Mouse (Mus musculus): ENCODE measurements around the gene Crabp2. TPM values are rescaled to one million over a fixed set of nuclear protein-coding genes. Genes with fewer than 3 reads are reported as not detected.

Crabp2 gene
- total and polyA plus RNA-seq, 3 experiments: 0.23 to 1.2 TPM; not detected in 1

DNA sequence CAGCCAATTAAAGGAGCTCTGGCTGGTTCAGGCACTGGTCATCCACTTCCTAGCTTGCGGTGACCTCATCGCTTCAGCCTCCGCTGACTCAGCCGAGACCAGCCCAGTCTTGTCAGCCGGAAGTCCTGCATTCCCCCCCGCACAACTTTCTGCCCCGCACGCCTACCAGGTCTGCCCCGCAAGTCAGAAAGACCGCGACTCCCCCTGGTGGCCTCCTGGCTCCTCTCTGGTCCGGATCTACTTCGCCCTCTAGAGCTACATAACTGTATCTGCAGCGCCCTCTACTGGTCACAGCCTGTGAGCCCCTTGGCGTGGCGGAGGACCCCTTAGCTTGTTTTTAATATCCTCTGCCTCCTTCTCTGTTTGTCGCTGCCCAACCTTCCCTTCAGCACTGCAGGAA is 38.4 kb downstream of the Crabp2 start (continued):
- TF ChIP-seq ZMIZ1 (IDR thresholded peaks at IDR 0.05; ENCODE audit: low read depth, low read length): no peak

DNA sequence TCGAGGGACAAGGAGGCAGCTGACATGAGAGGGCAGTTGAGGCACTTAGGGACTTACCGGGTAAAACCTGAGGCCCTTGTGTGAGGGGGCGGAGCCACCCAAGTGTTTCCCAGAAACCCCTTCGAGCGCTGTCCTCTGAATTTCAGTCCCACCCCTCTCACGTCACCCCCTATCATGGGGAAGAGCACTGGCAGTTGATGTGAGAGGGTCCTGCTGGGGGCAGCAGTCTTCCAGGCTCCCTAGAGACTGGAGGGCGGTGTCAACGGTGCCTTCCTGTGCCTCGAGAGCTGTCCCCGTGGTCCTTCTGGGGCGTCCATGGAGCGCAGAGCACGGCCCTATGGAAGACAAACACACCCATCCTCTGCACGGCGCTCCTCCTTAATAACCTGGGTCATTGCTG is 39.2 kb downstream of the Crabp2 start:
- no peaks in the 10 kb centered on the region for H3K27me3 ChIP-seq (ENCODE audit: control insufficient read depth in 1 of 2, insufficient read depth in 2 of 2, low read length in 2 of 2)
- H3K4me3 ChIP-seq (ENCODE audit: control insufficient read depth in 1 of 2, insufficient read depth in 1 of 2, low read depth in 2 of 2, low read length in 2 of 2): peak overlapping the region; percentile 56 to 62
- H3K4me1 ChIP-seq (ENCODE audit: control insufficient read depth in 1 of 2, insufficient read depth in 2 of 2, low read length in 2 of 2): no peaks in the 10 kb centered on the region; a peak in 2 of 4 replicates
- peak overlapping the region; percentile 72 for H3K9ac ChIP-seq (ENCODE audit: control insufficient read depth, low read depth, low read length, poor library complexity, severe bottlenecking)
- peak; percentile 96 for DNase-seq (ENCODE audit: low read depth, low spot score)
- peak overlapping the region; percentile 60 for H3K27ac ChIP-seq (ENCODE audit: control insufficient read depth, low read depth, low read length)
- no peaks in the 10 kb centered on the region for H3K79me2 ChIP-seq (ENCODE audit: control insufficient read depth, insufficient read depth, low read length, poor library complexity)
- TF ChIP-seq TCF12 (IDR thresholded peaks at IDR 0.05; ENCODE audit: low read depth, low read length): peak; percentile 48; the same call in 1 of the 2 replicates
- peak; percentile 33; the same call in 1 of the 2 replicates for TF ChIP-seq MYB (IDR thresholded peaks at IDR 0.05; ENCODE audit: low read depth, low read length)
- no peak for TF ChIP-seq USF1 (IDR thresholded peaks at IDR 0.05; ENCODE audit: low read depth, low read length)
- 0 out of 2 replicates have a peak, but pooled peaks have one; percentile 36 for TF ChIP-seq POLR2AphosphoS5 (IDR thresholded peaks at IDR 0.05; ENCODE audit: borderline replicate concordance, low read depth, low read length)
- no peak for TF ChIP-seq E2F4 (IDR thresholded peaks at IDR 0.05; ENCODE audit: borderline replicate concordance, low read depth, low read length)
- TF ChIP-seq NELFE (IDR thresholded peaks at IDR 0.05; ENCODE audit: low read depth, low read length): peak; percentile 75
- peak; percentile 83 for TF ChIP-seq POLR2AphosphoS2 (IDR thresholded peaks at IDR 0.05; ENCODE audit: low read length)
- TF ChIP-seq RCOR1 (IDR thresholded peaks at IDR 0.05; ENCODE audit: low read depth, low read length): no peak
- peak; percentile 88 for TF ChIP-seq TBP (IDR thresholded peaks at IDR 0.05; ENCODE audit: low read depth, low read length)
- TF ChIP-seq MAX (IDR thresholded peaks at IDR 0.05; ENCODE audit: low read length): no peak; the same call in 1 of the 2 replicates
- TF ChIP-seq POLR2A (IDR thresholded peaks at IDR 0.05; ENCODE audit: control insufficient read depth in 1 of 2, insufficient read depth in 1 of 2, low read depth in 1 of 2, low read length in 2 of 2, poor library complexity in 1 of 2): peak; percentile 73 to 86
- TF ChIP-seq CTCF (IDR thresholded peaks at IDR 0.05 in 2 of 3, conservative IDR thresholded peaks at IDR 0.05 in 1 of 3; ENCODE audit: control insufficient read depth in 1 of 3, insufficient read depth in 1 of 3, low read depth in 2 of 3, low read length in 3 of 3, poor library complexity in 1 of 3, severe bottlenecking in 1 of 3): peak in 2 of 3 experiments; percentile 34 to 40; a peak in 3 of 6 replicates
- TF ChIP-seq MAZ (IDR thresholded peaks at IDR 0.05; ENCODE audit: low read depth, low read length): peak; percentile 71; the same call in 1 of the 2 replicates
- TF ChIP-seq HCFC1 (IDR thresholded peaks at IDR 0.05; ENCODE audit: low read depth, low read length): peak; percentile 76
- peak; percentile 85; the same call in 1 of the 2 replicates for TF ChIP-seq ZMIZ1 (IDR thresholded peaks at IDR 0.05; ENCODE audit: low read depth, low read length)
- no peaks in the 10 kb centered on the region; a peak in 1 of 4 replicates for H3K36me3 ChIP-seq (ENCODE audit: control insufficient read depth in 1 of 2, insufficient read depth in 2 of 2, low read length in 2 of 2)
- H3K9me3 ChIP-seq (replicated peaks; ENCODE audit: insufficient read depth, low read length): no peaks in the 10 kb centered on the region

DNA sequence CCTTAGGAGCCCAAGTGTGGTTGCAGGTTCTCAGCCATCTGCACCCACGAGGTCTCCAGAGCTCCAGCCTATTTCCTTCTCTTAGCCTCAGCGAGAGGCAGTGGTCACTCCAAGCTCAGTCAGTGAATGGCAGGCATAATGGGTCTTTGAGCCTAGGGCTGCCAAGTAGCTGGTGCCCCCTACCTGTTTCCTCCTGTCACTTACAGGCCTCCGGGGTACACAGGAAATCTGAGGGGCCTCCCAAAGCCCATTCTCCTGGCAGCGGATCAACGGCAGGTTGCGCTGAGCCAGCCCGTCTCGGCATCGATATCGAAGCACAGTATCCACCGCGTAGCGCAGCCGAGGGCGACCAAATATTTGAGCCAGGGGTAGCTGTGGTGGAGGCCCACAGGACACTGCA is 39.6 kb downstream of the Crabp2 start:
- Histone ChIP-seq H3K36me3 (ENCODE audit: control insufficient read depth in 1 of 2, insufficient read depth in 2 of 2, low read length in 2 of 2) (no peaks in the 10 kb centered on the region; a peak in 1 of 4 replicates), H3K79me2 (ENCODE audit: control insufficient read depth, insufficient read depth, low read length, poor library complexity) (no peaks in the 10 kb centered on the region), H3K9ac (ENCODE audit: control insufficient read depth, low read depth, low read length, poor library complexity, severe bottlenecking) (peak overlapping the region; percentile 60), H3K4me1 (ENCODE audit: control insufficient read depth in 1 of 2, insufficient read depth in 2 of 2, low read length in 2 of 2) (no peaks in the 10 kb centered on the region; a peak in 2 of 4 replicates), H3K27ac (ENCODE audit: control insufficient read depth, low read depth, low read length) (peak overlapping the region; percentile 12), H3K4me3 (ENCODE audit: control insufficient read depth in 1 of 2, insufficient read depth in 1 of 2, low read depth in 2 of 2, low read length in 2 of 2) (peak overlapping the region; percentile 56 to 62), H3K27me3 (ENCODE audit: control insufficient read depth in 1 of 2, insufficient read depth in 2 of 2, low read length in 2 of 2) (no peaks in the 10 kb centered on the region), H3K9me3 (replicated peaks; ENCODE audit: insufficient read depth, low read length) (no peaks in the 10 kb centered on the region)
- DNase-seq (ENCODE audit: low read depth, low spot score): no peak
- peak in 1 of 3 experiments; percentile 15; a peak in 1 of 6 replicates for TF ChIP-seq CTCF (IDR thresholded peaks at IDR 0.05 in 2 of 3, conservative IDR thresholded peaks at IDR 0.05 in 1 of 3; ENCODE audit: control insufficient read depth in 1 of 3, insufficient read depth in 1 of 3, low read depth in 2 of 3, low read length in 3 of 3, poor library complexity in 1 of 3, severe bottlenecking in 1 of 3)
- no peak for TF ChIP-seq E2F4 (IDR thresholded peaks at IDR 0.05; ENCODE audit: borderline replicate concordance, low read depth, low read length)
